Mouse (Mus musculus): Measurements from ENCODE around the gene Igsf8.

Igsf8 gene

GRCm38 (mm10) chr1:172273386-172273785 lies 11.9 kb downstream of the Igsf8 start:
- DNase-seq (ENCODE audit: low spot score in 2 of 2): no peak

GRCm38 (mm10) chr1:172274116-172274515 lies 12.7 kb downstream of the Igsf8 start:
- no peak for DNase-seq (ENCODE audit: low spot score in 2 of 2)

DNA sequence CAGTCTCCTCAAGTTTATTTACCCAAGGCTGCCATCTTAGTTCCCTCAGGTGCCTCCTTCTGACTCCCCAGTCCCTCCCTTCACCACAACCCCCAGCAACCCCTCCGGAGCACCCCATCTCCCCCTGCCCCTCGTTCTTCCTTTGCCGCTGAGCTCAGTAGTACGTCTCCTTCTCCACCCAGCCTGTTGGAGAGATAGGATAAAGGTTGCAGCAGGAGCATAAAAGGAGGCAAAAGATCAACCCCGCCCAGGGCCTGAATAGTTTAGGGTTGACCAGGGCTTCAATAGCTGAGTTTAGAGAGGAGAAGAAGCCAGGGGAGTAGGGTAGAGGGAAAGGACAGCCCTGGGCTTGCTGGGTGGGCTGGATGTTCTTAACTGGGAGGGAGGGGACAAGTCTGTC lies 13.1 kb downstream of the Igsf8 start:
- no peak for DNase-seq (ENCODE audit: low spot score in 2 of 2)

- DNase-seq (ENCODE audit: low spot score in 2 of 2): no peak
These were observed 15.7 kb downstream of the Igsf8 start for GRCm38 (mm10) chr1:172277172-172277571.

- no peak for DNase-seq (ENCODE audit: low spot score in 2 of 2)
These were observed 16.9 kb downstream of the Igsf8 start for GRCm38 (mm10) chr1:172278328-172278727.

GRCm38 (mm10) chr1:172279768-172280509 lies 18.5 kb downstream of the Igsf8 start:
- no peak for DNase-seq (ENCODE audit: low spot score in 2 of 2)

DNA sequence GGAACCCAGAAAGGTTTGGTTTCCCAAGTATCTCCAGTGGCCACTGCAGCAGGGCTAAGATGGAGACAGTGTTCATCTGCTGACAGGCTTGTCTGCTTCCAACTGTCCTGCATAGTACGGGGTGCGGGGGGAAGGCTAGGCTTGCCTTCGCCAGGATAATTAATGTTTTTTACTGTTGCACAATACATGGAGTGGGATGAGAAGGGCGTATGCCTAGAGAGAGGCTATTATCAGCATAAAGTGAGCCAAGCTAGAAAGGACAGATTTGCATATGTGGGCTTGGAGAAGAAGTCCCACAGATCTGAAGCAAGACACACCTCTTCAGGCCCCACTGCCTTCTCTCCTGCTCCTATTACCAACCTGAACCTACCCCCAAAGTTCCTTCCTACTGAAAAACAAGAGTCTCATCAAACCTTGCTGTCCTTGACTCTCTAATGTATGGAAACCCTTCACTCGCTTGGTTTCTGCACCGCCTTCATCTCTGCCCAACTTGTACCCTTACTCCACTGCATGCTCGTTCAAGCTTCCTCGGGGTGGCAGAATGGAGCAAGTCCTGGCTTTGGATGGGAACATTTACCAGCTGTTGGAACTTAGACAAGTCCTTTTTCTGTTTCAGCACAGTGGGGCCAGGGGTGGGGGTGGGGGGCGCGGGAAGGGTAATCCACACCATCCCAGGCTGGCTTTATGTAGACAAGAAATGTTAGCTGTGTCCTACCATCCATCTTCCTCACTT lies 20.2 kb downstream of the Igsf8 start:
- no peak for DNase-seq (ENCODE audit: low spot score in 2 of 2)

GRCm38 (mm10) chr1:172283073-172283472 lies 21.6 kb downstream of the Igsf8 start:
- no peak for DNase-seq (ENCODE audit: low spot score in 2 of 2)

DNA sequence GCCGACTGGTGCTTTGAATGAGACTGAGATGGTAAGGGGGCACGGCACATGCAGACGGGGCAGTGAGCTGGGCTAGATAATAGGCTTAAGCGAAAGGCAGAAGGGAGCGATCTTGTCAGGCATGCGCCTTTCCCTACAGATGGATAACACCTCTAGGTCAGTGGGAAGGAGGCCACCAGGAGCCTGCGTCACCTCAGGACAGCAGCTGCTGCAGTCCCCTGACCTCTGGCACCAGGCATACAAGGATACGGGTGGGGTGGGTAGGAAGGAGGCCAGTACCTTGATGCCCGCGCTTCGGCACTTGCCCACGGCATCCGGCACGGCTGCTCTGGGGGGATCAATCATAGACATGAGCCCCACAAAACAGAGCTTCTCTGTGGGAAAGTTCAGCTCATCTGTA lies 22.8 kb downstream of the Igsf8 start:
- DNase-seq (ENCODE audit: low spot score in 2 of 2): no peak

GRCm38 (mm10) chr1:172286740-172287139 lies 25.3 kb downstream of the Igsf8 start:
- no peak for DNase-seq (ENCODE audit: low spot score in 2 of 2)

DNA sequence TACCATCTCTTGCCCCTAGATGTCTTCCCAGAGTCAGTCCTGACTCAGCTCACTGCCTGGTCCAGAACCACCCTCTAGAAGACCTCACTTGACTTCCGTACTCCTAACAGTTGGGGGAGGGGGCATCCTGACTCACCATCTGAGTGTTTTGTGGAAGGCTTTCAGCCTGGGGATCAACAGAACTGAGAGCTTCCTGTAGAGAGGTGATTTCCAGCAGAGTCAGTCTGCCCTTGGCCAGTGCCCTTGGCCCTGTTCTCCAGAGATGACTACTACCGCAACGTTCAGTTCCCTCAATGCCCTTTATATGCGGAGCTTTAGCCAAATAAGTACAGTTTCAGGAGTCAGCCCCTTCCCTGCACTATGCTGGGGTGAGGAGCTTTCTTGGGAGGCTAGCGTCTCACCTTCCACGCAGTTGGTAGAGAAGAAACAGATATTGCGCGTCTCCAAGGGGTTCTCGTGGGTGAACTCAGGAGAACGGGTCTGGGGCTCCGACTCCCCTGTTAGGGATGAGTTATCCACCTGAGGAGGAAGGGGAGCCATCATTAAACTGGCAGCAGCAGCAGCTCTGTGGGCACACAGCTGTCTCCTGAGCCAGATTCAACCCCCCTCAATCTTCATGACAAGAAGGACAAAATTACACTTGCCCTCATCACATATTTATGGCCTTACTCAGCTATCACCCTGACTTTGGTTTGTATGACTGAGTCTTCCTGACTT lies 27.6 kb downstream of the Igsf8 start:
- no peak for DNase-seq (ENCODE audit: low spot score in 2 of 2)

DNA sequence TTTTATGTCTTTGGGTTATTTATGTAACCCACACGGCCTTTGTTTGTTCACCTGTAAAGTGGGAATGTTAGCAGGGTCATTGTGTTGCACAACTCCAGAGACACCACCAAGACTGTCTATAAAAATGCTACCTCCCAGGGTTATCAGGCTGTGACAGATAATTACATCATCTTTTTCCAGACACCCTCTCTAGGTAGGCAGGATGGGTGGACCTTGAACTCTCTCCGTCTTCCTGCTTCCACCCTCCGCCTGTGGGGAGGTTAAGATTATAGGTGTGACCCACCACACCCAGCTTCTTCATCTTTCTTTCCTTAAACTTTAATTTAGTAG lies 28.1 kb downstream of the Igsf8 start:
- no peak for DNase-seq (ENCODE audit: low spot score in 2 of 2)

- no peak for DNase-seq (ENCODE audit: low spot score in 2 of 2)
These were observed 31.4 kb downstream of the Igsf8 start for GRCm38 (mm10) chr1:172292880-172293279.

- DNase-seq (ENCODE audit: low spot score in 2 of 2): no peak
These were observed 32.0 kb downstream of the Igsf8 start for GRCm38 (mm10) chr1:172293449-172293848.

DNA sequence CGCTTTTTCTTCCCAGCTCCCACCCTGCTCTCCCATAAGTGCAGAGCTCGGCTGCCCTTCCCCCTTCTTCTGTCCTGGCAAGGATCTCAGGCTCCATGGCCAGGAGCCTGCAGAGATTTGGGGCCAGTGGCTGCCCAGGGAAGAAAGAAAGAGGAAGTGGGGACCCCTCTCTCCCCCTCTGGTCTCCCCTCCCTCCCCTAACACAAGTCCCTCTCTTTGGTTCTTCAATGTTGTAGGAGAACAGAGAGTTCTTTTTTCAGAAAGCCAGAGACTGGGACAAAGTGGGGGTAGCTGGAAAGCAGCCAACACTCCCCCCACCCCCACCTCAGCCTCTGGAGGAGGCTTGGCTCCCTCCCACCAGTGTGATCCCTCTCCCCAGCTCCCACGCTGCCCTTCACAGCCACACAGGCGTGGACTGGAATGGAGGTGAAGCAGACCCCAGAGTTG lies 34.3 kb downstream of the Igsf8 start:
- no peak for DNase-seq (ENCODE audit: low spot score in 2 of 2)

DNA sequence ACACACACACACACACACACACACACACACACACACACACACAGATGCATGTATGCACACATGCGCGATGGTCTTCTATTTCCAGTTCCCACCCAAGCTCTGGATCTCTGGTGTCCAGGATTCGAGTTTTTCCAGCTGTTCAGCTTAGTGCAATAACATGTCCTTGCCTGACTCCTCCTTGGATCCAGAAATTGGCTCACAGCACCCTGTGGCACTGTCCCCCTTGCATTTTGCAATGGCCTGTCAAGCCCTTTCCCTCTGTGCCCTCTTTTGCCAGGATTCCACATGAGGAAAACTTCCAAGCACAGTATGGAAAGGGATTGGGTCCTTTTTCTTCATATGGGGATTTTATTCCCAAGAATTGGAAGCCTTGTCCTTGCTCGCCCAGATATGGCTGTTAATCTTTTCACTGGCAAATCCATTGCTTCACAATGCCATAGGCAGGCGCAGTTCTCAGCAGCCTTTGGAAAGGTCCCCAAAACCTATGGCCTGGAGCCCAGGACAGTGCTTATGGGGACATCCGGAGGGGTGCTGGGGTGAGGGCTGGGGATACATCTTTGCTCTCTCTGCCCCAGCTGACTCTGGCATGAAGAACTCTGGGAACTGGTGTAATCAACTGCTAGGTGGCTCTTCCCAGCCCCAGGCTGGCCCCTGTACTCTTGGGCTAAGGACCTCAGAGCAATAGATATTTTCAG lies 35.5 kb downstream of the Igsf8 start:
- no peak for DNase-seq (ENCODE audit: low spot score in 2 of 2)

DNA sequence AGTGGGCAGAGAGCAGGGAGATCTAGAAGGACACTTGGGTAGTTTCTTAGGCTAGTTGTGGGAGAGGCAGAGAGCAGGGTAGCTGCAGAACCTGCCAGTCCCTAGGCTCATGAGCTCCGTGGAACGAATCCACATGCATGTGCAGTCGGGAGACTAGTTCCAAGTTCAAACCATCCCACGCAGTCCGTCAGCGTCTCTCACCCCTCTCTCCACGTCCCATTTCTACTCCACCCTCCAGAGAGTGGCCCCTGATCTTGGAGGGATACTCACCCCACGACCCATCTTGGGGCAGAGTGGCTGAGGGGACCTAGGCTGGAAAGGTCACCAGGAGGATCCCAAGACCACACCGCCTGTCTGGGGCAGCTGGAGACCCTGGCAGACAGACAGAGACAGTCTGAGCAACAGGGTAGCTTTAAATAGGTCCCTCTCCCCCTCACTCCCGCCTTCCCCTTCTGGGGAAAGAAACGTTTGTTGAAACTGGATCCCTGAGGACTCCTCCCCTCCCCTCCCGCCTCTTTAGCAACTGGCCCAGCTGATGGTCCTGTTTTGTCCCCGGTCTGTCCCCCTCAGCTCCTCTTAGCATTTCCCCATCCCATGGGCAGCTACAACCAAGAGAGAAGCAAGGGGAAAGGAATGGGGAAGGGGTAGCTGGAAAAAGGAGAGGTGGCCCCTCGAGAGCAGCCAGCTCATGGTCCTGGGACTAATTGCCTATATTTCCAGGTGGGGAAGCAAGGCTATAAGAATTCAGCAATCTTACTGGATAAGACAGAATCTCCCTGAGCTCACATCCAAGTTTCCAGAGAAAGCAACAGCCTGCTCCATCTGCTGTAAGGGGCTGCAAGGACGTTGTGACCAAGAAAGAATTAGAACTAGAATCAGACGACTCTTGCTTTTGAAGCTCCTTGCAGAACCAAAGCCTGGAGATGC lies 36.4 kb downstream of the Igsf8 start, which contains the start of gene Atp1a2:
Gene Atp1a2, minus strand, starts transcription at position 454 of the 927 bp plus-strand sequence.
- DNase-seq (ENCODE audit: low spot score in 2 of 2): peak in 1 of 2 experiments; percentile 73

GRCm38 (mm10) chr1:172299528-172299927 lies 38.1 kb downstream of the Igsf8 start:
- no peak for DNase-seq (ENCODE audit: low spot score in 2 of 2)

GRCm38 (mm10) chr1:172300247-172300646 lies 38.8 kb downstream of the Igsf8 start:
- DNase-seq (ENCODE audit: low spot score in 2 of 2): no peak

GRCm38 (mm10) chr1:172301180-172301579 lies 39.7 kb downstream of the Igsf8 start:
- no peak for DNase-seq (ENCODE audit: low spot score in 2 of 2)

DNA sequence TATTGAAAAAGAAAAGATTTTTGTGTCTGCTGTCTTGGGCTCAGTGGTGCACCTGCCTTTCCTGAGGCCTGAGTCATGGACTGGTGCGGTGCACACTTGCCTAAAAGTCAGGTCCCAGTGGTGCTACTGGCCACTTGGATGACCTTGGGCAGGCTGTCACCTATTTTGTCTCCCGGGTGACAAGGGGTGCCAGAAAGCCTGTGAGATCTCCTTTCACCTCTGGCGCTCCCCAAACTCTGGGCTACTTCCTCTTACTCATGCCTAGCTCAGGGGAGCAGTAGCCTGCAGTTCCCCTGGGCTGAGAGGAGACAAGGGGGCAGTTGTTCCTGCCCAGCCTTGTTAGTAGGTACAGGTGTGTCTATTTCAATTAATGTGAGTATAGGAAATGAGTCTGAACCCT lies 40.9 kb downstream of the Igsf8 start:
- DNase-seq (ENCODE audit: low spot score in 2 of 2): no peak
